Mouse (Mus musculus) T-cell, adult 66 days (primary cell): Measurements from ENCODE around the gene Hepacam2. TPM values are rescaled to one million over a fixed set of nuclear protein-coding genes. Genes with fewer than 3 reads are reported as not detected.

Source experiments
- total RNA-seq, 2 experiments: library from RNA; stranded (reverse); gene quantifications; 3 replicates in 1 of 2; 4 replicates in 1 of 2; pipeline ENCODE4 v1.2.4; 2023

Hepacam2 gene
- not detected for total RNA-seq

GRCm38 (mm10) chr6:3498162-3498848 lies at the start of gene Hepacam2, which contains the start of gene Vps50:
Hepacam2 (minus strand) TSS chr6:3498298.
Vps50 (plus strand) TSS chr6:3498382.

Other genes with a start within 250 kb of the Hepacam2 start
- 100 to 1,000 TPM; 109 to 115 TPM for gene Samd9l, start 98.7 kb downstream of the Hepacam2 start, total RNA-seq
- 10 to 100 TPM; 23.0 to 23.2 TPM for gene Vps50, start 84 bp upstream of the Hepacam2 start, total RNA-seq